Mouse (Mus musculus) cortical plate, adult 2 months (tissue): ENCODE data around the gene Agrp. TPM values are rescaled to one million over a fixed set of nuclear protein-coding genes. Genes with fewer than 3 reads are reported as not detected.
A peak's percentile ranks its signal among the peaks of the same experiment; 100 is the strongest.

Experiments
- H3K27ac ChIP-seq: fragments of 200-500 bp; 2 replicates; pipeline ENCODE4 v1.5.1; 2012; ENCODE audit warnings: low read length, control low read depth, inconsistent platforms; ENCODE audit not compliant: insufficient read depth
- H3K4me1 ChIP-seq: fragments of 200-500 bp; 2 replicates; pipeline ENCODE4 v1.6.1; 2011; ENCODE audit warnings: low read length; ENCODE audit not compliant: control insufficient read depth, insufficient read depth
- H3K4me3 ChIP-seq: fragments of 200-500 bp; 2 replicates; pipeline ENCODE4 v1.5.1; 2011; ENCODE audit warnings: mild to moderate bottlenecking, low read length, control low read depth; ENCODE audit not compliant: insufficient read depth
- CTCF ChIP-seq: fragments of 200-500 bp; IDR thresholded peaks from 2 replicates; pipeline ENCODE4 v1.5.1; 2011; ENCODE audit warnings: mild to moderate bottlenecking, control low read depth, low read length; ENCODE audit not compliant: insufficient read depth; ENCODE audit errors: extremely low read depth
- POLR2A ChIP-seq: fragments of 200-500 bp; IDR thresholded peaks from 2 replicates; pipeline ENCODE4 v1.6.1; 2011; ENCODE audit warnings: mild to moderate bottlenecking, low read length, control low read depth; ENCODE audit not compliant: insufficient read depth; ENCODE audit errors: extremely low read depth
- polyA plus RNA-seq: library from polyadenylated mRNA; depleted of rRNA; stranded (reverse); fragments of >200 nt; gene quantifications from 2 replicates; pipeline ENCODE4 v1.2.3, GENCODE M21; 2012

Gene Agrp
- polyA plus RNA-seq, 1 experiment: 0.17 TPM

DNA sequence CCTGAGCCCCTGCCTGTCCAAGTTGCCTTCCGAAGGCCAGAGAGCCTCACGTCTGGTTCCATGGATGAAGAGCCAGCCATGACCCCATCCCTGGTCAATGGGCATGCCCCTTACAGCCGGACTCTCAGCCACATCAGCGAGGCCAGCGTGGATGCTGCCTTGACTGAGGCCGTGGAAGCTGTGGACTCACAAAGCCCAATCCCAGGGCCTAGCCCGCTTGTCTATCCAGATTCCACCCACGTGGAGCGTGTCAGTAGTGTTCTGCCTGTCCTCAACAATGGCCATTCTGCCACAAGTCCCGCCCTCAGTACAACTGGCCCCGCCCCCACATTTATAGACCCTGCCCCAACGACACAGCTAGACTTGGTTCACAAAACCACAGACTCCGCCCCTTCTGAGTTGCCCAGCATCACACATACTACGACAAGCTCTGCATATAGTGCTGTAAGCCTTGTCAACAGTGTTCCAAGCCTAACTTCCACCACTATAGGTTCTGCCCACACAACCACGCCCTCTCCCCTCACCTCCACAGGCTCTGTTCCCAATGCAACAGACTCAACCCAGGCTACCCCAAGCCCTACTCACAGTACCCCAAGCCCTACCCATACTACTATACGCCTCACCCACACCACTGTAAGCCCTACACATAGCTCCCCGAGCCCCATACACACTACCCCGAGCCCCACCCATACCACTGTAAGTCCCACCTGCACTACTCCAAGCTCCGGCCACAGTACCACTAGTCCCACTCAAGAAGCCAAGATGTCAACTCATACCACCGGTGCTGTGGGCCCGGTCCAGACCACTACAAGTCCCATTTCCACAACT lies 19.5 kb downstream of the Agrp start:
- TF ChIP-seq CTCF (no peak), POLR2A (no peak)
- no peak overlapping the region for H3K27ac ChIP-seq
- H3K4me1 ChIP-seq: peaks cover 2% of the 10 kb centered on the region; the same call in 1 of the 2 replicates
- no peak overlapping the region for H3K4me3 ChIP-seq

DNA sequence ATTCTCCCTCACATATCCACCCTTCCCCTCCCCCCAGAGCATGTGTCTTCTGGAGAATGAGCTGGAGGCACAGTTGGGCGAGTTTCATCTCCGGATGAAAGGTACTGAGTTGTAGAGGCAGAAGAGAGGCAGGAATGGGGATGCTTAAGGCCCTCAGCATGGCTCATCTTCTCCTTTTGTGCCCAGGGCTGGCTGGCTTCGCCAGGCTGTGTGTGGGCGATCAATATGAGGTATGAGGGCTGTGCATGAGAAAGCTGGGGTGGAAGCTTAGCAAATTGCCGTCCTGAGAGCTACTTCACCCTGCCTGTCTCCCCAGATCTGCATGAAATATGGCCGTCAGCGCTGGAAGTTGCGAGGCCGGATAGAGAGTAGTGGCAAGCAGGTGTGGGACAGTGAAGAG lies 21.3 kb downstream of the Agrp start:
- no peak overlapping the region; the same call in 1 of the 2 replicates for H3K27ac ChIP-seq
- TF ChIP-seq POLR2A: no peak
- TF ChIP-seq CTCF: no peak
- peaks cover 7% of the 10 kb centered on the region; the same call in 1 of the 2 replicates for H3K4me1 ChIP-seq
- H3K4me3 ChIP-seq: no peak overlapping the region

DNA sequence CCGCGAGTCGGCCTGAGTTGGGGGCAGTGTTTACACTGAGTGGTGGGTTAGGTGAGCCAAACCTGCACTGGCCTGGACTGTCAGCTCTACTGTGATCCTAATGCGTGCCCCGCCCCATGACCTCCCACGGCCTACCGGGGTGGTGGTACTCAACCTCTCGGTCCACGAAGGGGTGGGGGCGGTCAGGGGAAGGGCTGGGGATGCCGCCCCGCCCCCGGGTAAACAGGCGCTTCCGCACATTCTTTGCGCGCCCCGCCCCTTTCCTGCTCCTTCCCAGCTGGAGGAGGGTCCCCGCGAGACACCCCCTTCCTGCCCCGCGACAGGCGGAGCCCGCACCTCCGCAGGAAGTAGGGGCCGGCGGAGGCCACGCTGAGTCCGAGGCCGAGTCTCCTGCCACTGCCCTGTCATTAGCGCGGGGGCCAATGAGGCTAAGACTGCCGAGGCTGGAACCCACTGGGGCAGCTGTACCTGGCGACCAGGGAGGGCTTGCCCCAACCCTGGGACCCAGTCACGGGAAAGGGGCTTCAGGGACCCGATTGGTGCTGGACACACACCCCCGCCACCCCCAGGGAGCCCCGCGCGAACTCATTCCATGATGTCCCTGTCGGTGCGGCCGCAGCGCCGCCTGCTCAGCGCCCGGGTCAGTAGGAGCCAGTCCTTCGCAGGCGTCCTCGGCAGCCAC lies 23.2 kb downstream of the Agrp start:
- TF ChIP-seq CTCF (no peak), POLR2A (no peak)
- peak overlapping the region; percentile 21; the same call in 1 of the 2 replicates for H3K4me3 ChIP-seq
- H3K27ac ChIP-seq: peak overlapping the region; percentile 45; the same call in 1 of the 2 replicates
- peaks cover 11% of the 10 kb centered on the region for H3K4me1 ChIP-seq

DNA sequence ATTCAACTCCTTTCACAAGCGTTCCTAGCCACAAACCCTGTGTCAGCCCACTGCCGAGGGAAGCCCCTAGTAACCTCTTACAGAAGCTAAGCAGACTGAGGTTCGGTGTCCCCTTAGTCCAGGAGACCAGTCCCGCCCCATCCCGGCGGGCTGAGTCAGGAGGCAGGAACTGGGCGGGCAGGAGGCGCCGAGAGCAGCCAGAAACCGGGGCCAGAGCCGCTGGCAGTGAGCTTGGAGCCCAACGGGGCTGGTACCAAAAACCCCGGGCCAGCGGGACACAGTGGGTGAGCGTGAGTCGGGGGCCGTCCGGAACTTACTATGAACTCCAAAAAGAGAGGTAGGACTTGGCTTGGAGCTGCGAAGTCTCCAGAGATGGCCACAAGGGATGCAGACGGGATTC lies 24.2 kb downstream of the Agrp start:
- Histone ChIP-seq H3K4me1 (peaks cover 12% of the 10 kb centered on the region), H3K4me3 (peak overlapping the region; percentile 21; the same call in 1 of the 2 replicates), H3K27ac (no peak overlapping the region)
- TF ChIP-seq POLR2A (no peak), CTCF (no peak)

DNA sequence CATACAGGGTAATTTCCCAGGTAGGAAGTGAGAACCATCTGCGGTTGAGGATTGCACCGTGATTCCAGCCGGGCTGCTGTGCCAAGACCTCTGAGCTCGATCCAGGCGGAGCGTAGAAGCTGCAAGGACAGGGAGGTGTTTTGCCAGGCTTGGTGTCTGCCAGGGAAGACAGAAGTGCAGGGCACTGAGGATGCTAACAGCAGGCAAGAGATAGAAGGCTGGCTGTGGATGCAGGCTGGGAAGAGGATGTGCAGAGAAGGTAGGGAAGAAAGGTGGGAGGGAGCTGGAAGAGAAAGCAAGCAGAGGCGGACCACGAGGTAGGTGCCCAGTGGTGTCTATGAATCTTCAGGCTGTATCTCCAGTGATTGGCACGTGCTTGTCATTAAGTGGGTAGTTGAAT lies 25.4 kb downstream of the Agrp start:
- Histone ChIP-seq H3K4me3 (no peak overlapping the region), H3K4me1 (peaks cover 17% of the 10 kb centered on the region), H3K27ac (no peak overlapping the region; the same call in 1 of the 2 replicates)
- TF ChIP-seq CTCF: no peak
- 0 out of 2 replicates have a peak, but pooled peaks have one; percentile 17 for TF ChIP-seq POLR2A

DNA sequence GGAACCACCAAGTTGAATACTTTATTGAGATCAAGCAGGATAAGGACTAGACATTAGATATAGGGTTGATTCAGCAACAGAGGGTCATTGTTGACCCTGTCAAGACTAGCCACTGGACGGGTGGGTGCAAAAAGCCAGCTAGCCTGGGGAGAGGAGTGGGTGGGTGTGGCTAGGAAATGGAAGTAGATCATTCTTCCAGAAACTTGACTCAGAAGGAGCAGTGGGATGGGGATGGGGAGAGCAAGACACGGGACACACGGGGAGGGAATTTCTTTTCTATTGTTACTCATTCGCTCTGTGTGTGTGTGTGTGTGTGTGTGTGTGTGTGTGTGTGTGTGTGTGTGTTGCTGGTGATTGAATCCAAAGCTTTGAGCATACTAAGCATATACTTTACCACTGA lies 27.4 kb downstream of the Agrp start:
- H3K4me1 ChIP-seq: peaks cover 15% of the 10 kb centered on the region
- no peak for TF ChIP-seq POLR2A
- no peak overlapping the region for H3K27ac ChIP-seq
- no peak overlapping the region for H3K4me3 ChIP-seq

DNA sequence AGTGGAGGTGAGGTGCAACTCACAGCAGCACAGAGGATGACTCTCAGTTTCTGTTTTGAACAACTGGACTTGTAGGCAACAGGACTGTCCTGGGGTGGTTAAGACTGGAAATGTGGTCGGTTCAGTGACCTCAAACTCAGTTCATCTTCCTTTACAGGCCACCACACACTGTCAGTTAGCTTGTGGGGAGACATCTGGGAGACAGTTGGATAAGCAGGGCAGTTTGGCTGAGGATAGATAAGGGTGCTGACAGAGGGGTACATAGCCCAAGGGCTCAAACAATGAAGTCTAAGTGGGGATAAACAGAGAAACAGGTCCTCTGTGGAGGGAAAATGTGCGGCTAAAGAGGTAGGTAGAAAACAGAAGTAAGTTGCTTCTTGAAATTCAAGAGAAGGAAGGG lies 27.8 kb downstream of the Agrp start:
- no peak for TF ChIP-seq CTCF
- Histone ChIP-seq H3K4me3 (no peak overlapping the region), H3K4me1 (peaks cover 15% of the 10 kb centered on the region), H3K27ac (no peak overlapping the region)

DNA sequence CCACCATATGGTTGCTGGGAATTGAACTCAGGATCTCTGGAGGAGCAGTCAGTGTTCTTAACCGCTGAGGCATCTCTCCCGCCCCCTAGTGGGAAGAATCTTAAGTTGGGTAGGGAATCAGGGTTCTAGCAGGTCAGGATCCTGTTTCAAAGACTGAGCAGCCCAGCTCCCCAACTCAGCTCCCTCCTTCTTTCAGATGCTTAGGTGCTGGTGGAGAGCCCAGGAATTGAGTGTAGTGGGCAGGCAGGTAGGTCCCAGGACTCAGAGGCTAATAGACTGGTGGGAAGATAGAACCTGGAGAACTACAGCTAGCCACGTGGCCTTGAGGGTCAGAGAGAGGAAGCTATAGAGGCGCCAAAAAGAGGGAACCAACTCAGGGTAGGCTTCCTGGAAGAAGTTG lies 29.5 kb downstream of the Agrp start:
- H3K27ac ChIP-seq: no peak overlapping the region
- peak overlapping the region; percentile 70; the same call in 1 of the 2 replicates for H3K4me3 ChIP-seq
- peaks cover 15% of the 10 kb centered on the region for H3K4me1 ChIP-seq
- 0 out of 2 replicates have a peak, but pooled peaks have one; percentile 15 for TF ChIP-seq CTCF
- no peak for TF ChIP-seq POLR2A

DNA sequence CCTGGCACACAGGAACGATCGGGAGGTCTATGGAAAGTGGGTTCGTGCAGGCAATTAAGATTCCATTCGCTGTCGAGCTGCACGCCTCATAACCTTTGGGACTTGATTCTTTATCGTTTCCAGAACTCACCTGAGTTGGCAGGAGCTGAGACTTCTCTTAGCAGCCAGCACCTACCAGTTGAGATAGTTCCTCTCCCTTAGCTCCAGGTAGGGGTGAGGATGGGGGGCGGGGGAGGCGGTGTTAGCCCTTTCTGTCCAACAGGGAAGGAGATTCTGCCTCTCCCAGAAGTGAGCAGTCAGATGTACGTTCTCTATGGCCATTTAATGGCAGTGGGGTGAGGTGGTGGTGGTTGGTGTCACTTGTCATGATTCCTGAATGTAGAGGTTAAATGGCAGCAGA lies 30.1 kb downstream of the Agrp start:
- Histone ChIP-seq H3K27ac (peak overlapping the region; percentile 69), H3K4me3 (peak overlapping the region; percentile 70), H3K4me1 (peaks cover 12% of the 10 kb centered on the region)
- TF ChIP-seq POLR2A (no peak), CTCF (no peak)

DNA sequence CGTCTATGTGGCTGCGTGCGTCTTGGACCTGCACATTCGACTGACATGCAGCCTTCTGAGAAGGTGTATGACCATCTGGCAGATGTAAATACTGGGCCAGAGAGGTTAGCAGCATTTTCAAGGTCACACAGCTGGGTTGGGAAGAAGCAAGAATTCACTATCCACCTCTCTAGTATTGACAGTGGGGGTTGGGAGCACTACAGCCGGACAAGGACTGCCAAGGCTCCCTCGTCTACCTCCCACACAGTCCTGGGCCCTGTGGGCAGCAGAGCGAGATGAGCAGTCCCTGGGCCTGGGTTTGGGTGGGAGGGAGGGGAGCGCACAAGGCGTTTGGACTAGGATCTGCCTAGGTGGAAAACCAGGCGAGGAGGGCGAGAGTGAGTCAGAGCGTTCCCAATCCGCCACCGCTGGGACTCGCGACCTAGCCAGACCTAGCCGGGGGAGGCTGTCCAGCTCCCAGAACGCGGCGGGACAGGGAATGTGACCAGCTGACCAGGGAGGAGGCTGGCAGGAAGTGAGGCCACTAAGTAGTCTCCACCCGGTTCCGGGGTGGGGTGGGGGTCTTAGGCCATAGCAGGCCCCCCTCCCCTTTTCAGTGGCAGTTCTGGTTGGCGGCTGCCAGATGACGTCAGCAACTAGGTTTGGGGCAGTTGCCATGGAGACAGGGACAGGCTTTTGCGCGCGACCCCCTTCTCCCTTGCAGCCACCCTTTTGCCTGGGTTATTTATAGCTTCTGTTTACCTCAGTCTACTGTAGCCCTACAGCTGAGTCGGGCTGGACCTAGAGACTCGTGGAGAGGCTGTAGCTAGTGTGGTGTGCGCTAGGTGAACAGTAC lies 30.8 kb downstream of the Agrp start:
- no peak for TF ChIP-seq CTCF
- TF ChIP-seq POLR2A: peak; percentile 78

More for the DNA sequence above, 30.8 kb downstream of the Agrp start:
- peak overlapping the region; percentile 70 for H3K4me3 ChIP-seq
- H3K4me1 ChIP-seq: peaks cover 10% of the 10 kb centered on the region
- H3K27ac ChIP-seq: peak overlapping the region; percentile 81
